In the genomic region with DNA sequence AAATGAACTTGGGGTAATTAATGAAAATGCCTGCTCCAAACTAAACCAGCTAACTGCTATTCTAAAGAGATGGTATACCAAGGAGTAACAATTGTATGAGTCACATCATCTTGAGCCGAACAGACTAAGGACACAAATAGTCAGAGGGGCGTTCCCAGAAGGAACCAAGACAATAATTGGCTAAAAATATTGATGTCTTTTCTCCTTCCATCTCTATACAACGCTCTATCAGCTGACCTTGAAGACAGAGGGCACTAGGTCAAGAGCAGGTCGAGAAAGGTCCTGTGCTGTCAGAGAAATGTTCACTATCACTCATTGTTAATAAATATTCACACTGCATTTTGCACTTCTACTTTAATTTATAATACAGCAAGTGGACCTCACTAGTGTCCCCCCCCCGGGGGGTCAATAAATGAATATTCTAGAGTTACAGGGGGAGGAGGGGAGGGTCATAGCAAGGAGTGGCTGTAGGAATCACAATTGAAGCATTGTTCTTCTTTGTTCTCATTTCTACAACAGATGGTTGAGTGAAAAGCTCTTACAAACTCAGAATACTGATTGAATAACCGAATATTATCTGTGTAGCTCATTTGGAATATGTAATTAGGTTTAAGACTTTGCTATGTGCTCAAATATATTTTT, we compare ENCODE assay signal across 19 mouse cellular contexts.
"Had no signal": no experiment of that assay in that cellular context is flagged by ENCODE, and none has a peak within 500 bp of the region (broad histone marks: within the 10 kb centered on the region; RNA-seq: fewer than 3 reads in every experiment).

No protein-coding gene starts in this region.

- H3K4me3 ChIP-seq: layer of hippocampus, adult 2 months; limb, embryonic 12.5 days; liver, embryonic 13.5 days; lung, embryonic 15.5 days; megakaryocyte, embryonic 14.5 days; neural tube, embryonic 15.5 days had no signal

- H3K4me2 ChIP-seq: limb, embryonic 12.5 days; liver, embryonic 13.5 days; lung, embryonic 15.5 days; neural tube, embryonic 15.5 days had no signal

- ATAC-seq: liver, postnatal 0 days; midbrain, embryonic 16.5 days had no signal

- H3K9me3 ChIP-seq: limb, embryonic 12.5 days; liver, embryonic 13.5 days; lung, embryonic 15.5 days; megakaryocyte, embryonic 14.5 days; neural tube, embryonic 15.5 days had no signal

- DNase-seq: kidney, adult 11 months; kidney, adult 9 months; kidney, postnatal 10 days; kidney, postnatal 4 days; liver; liver, embryonic 13.5 days; liver, postnatal 0 days; lung, postnatal 14 days; right cerebral cortex, postnatal 4 days; spleen, adult 18-20 months; thymus, adult 2 months; thymus, postnatal 25 days had no signal

- H3K9ac ChIP-seq: limb, embryonic 12.5 days; liver, embryonic 13.5 days; liver, postnatal 0 days; lung, embryonic 15.5 days; neural tube, embryonic 15.5 days had no signal

- H3K27ac ChIP-seq: layer of hippocampus, adult 2 months; limb, embryonic 12.5 days; liver, embryonic 13.5 days; lung, embryonic 15.5 days; macrophage; neural tube, embryonic 15.5 days had no signal

- H3K27me3 ChIP-seq: limb, embryonic 12.5 days; liver, embryonic 13.5 days; lung, embryonic 15.5 days; megakaryocyte, embryonic 14.5 days; neural tube, embryonic 15.5 days had no signal

- H3K36me3 ChIP-seq: limb, embryonic 12.5 days; liver, embryonic 13.5 days; lung, embryonic 15.5 days; neural tube, embryonic 15.5 days had no signal

- H3K4me1 ChIP-seq: limb, embryonic 12.5 days; liver, embryonic 13.5 days; lung, embryonic 15.5 days; megakaryocyte, embryonic 14.5 days; neural tube, embryonic 15.5 days had no signal
